Mouse (Mus musculus) hindbrain, embryonic 16.5 days (tissue): ENCODE data around the gene Mtcl1. TPM values are rescaled to one million over a fixed set of nuclear protein-coding genes. Genes with fewer than 3 reads are reported as not detected.

ENCODE experiments used
- ATAC-seq: fragments of 200-750 bp; cut with Nextera tagmentation; 2 replicates; pipeline ENCODE4 v1.8.0; 2017; ENCODE audit warnings: moderate TSS enrichment, moderate library complexity
- H3K27ac ChIP-seq: fragments of 300-500 bp; sonication (generic); 2 replicates; pipeline ENCODE4 v1.5.1; 2014; ENCODE audit warnings: low read depth, mild to moderate bottlenecking, control low read depth, low read length, moderate library complexity
- H3K27me3 ChIP-seq: fragments of 300-500 bp; sonication (generic); replicated peaks from 2 replicates; pipeline ENCODE4 v1.6.1; 2014; ENCODE audit warnings: low read length; ENCODE audit not compliant: control insufficient read depth, insufficient read depth
- H3K36me3 ChIP-seq: fragments of 300-500 bp; sonication (generic); 2 replicates; pipeline ENCODE4 v1.6.1; 2014; ENCODE audit warnings: mild to moderate bottlenecking, low read length, moderate library complexity, mixed read lengths; ENCODE audit not compliant: control insufficient read depth, insufficient read depth
- H3K4me1 ChIP-seq: fragments of 300-500 bp; sonication (generic); 2 replicates; pipeline ENCODE4 v1.6.1; 2014; ENCODE audit warnings: low read depth, low read length; ENCODE audit not compliant: control insufficient read depth, insufficient read depth
- H3K4me2 ChIP-seq: fragments of 300-500 bp; sonication (generic); 2 replicates; pipeline ENCODE4 v1.6.1; 2014; ENCODE audit warnings: mild to moderate bottlenecking, low read length, control low read depth, moderate library complexity
- H3K4me3 ChIP-seq: fragments of 300-500 bp; sonication (generic); 2 replicates; pipeline ENCODE4 v1.5.1; 2014; ENCODE audit warnings: mild to moderate bottlenecking, low read length, control low read depth, moderate library complexity
- H3K9ac ChIP-seq: fragments of 300-500 bp; sonication (generic); 2 replicates; pipeline ENCODE4 v1.6.1; 2014; ENCODE audit warnings: low read depth, mild to moderate bottlenecking, control low read depth, low read length, moderate library complexity
- H3K9me3 ChIP-seq: fragments of 300-500 bp; sonication (generic); 2 replicates; pipeline ENCODE4 v1.6.1; 2014; ENCODE audit warnings: mild to moderate bottlenecking, low read length, moderate library complexity; ENCODE audit not compliant: control insufficient read depth
- WGBS: fragments of 180-500 bp; shearing (Covaris S2); extraction: QIAGEN DNeasy Blood & Tissue Kit; methylation state at CpG from one replicate; pipeline ENCODE4 v1.1.7; 2014; 5-methylcytosine and 5-hydroxymethylcytosine counted together
- polyA plus RNA-seq: library from polyadenylated mRNA; unstranded; fragments of >200 nt; fragmentation: Nextera tagmentation; extraction: Ambion mirVana; gene quantifications from 2 replicates; pipeline ENCODE4 v1.2.1, GENCODE M21; 2015

The Mtcl1 gene
- polyA plus RNA-seq, 1 experiment from 2014 or later = 28.0 TPM

GRCm38 (mm10) chr17:66450526-66451070 lies 1.0 kb upstream of the Mtcl1 start:
- Histone ChIP-seq H3K4me3 (peak overlapping the region; percentile 52), H3K9ac (peak overlapping the region; percentile 73), H3K4me1 (peaks cover 31% of the 10 kb centered on the region), H3K27me3 (no peaks in the 10 kb centered on the region), H3K9me3 (no peaks in the 10 kb centered on the region), H3K4me2 (peak overlapping the region; percentile 92), H3K27ac (peak overlapping the region; percentile 92; the same call in 1 of the 2 replicates), H3K36me3 (no peaks in the 10 kb centered on the region)
- 3% methylated on average over 18 of the region's 18 CpGs for WGBS
- no peak for ATAC-seq

- Histone ChIP-seq H3K4me2 (peak overlapping the region; percentile 92), H3K9ac (peak overlapping the region; percentile 73), H3K9me3 (no peaks in the 10 kb centered on the region), H3K36me3 (no peaks in the 10 kb centered on the region), H3K27ac (peak overlapping the region; percentile 92), H3K4me3 (peak overlapping the region; percentile 52), H3K27me3 (no peaks in the 10 kb centered on the region), H3K4me1 (peaks cover 41% of the 10 kb centered on the region)
- under 1% methylated on average over 99 of the region's 136 CpGs for WGBS
- peak; percentile 0 for ATAC-seq
These were observed 837 bp downstream of the Mtcl1 start for GRCm38 (mm10) chr17:66448421-66449405.

- peak overlapping the region; percentile 52 for H3K4me3 ChIP-seq
- peak overlapping the region; percentile 92 for H3K4me2 ChIP-seq
- no peaks in the 10 kb centered on the region for H3K36me3 ChIP-seq
- peaks cover 44% of the 10 kb centered on the region for H3K4me1 ChIP-seq
- H3K9me3 ChIP-seq = no peaks in the 10 kb centered on the region
- H3K9ac ChIP-seq = peak overlapping the region; percentile 73
- no peaks in the 10 kb centered on the region for H3K27me3 ChIP-seq
- ATAC-seq = no peak
- under 1% methylated on average over 13 of the region's 13 CpGs for WGBS
- peak overlapping the region; percentile 92 for H3K27ac ChIP-seq
These were observed 1.6 kb downstream of the Mtcl1 start for GRCm38 (mm10) chr17:66447978-66448377.

- H3K27me3 ChIP-seq = no peaks in the 10 kb centered on the region
- H3K36me3 ChIP-seq = no peaks in the 10 kb centered on the region
- H3K9me3 ChIP-seq = no peaks in the 10 kb centered on the region
- no peak for ATAC-seq
- peaks cover 44% of the 10 kb centered on the region for H3K4me1 ChIP-seq
- WGBS = 25% methylated on average over 7 of the region's 7 CpGs
- no peak overlapping the region; the same call in 1 of the 2 replicates for H3K27ac ChIP-seq
- peak overlapping the region; percentile 52 for H3K4me3 ChIP-seq
- peak overlapping the region; percentile 64 for H3K9ac ChIP-seq
- H3K4me2 ChIP-seq = peak overlapping the region; percentile 92
These were observed 2.6 kb downstream of the Mtcl1 start for GRCm38 (mm10) chr17:66447007-66447312.

- Histone ChIP-seq H3K4me1 (peaks cover 44% of the 10 kb centered on the region), H3K36me3 (no peaks in the 10 kb centered on the region), H3K9me3 (no peaks in the 10 kb centered on the region), H3K27me3 (no peaks in the 10 kb centered on the region), H3K27ac (peak overlapping the region; percentile 31; the same call in 1 of the 2 replicates), H3K9ac (peak overlapping the region; percentile 64), H3K4me2 (peak overlapping the region; percentile 92), H3K4me3 (peak overlapping the region; percentile 52)
- 18% methylated on average over 7 of the region's 7 CpGs for WGBS
- ATAC-seq = no peak
These were observed 3.1 kb downstream of the Mtcl1 start for GRCm38 (mm10) chr17:66446196-66447006.

GRCm38 (mm10) chr17:66444059-66444700 lies 5.4 kb downstream of the Mtcl1 start:
- Histone ChIP-seq H3K27ac (peak overlapping the region; percentile 63; the same call in 1 of the 2 replicates), H3K9me3 (no peaks in the 10 kb centered on the region), H3K9ac (peak overlapping the region; percentile 32), H3K36me3 (no peaks in the 10 kb centered on the region), H3K4me1 (peaks cover 39% of the 10 kb centered on the region), H3K4me2 (peak overlapping the region; percentile 37), H3K27me3 (no peaks in the 10 kb centered on the region), H3K4me3 (no peak overlapping the region)
- ATAC-seq = peak; percentile 38; the same call in 1 of the 2 replicates
- 21% methylated on average over 9 of the region's 9 CpGs for WGBS

GRCm38 (mm10) chr17:66439888-66440287 lies 9.7 kb downstream of the Mtcl1 start:
- peaks cover 16% of the 10 kb centered on the region for H3K4me1 ChIP-seq
- ATAC-seq = no peak
- no peak overlapping the region for H3K4me3 ChIP-seq
- H3K36me3 ChIP-seq = 0 out of 2 replicates have a peak, but pooled peaks cover 3% of the 10 kb centered on the region
- H3K9ac ChIP-seq = no peak overlapping the region
- H3K4me2 ChIP-seq = no peak overlapping the region
- no peak overlapping the region for H3K27ac ChIP-seq
- H3K9me3 ChIP-seq = no peaks in the 10 kb centered on the region
- H3K27me3 ChIP-seq = no peaks in the 10 kb centered on the region
- WGBS = 78% methylated on average over 8 of the region's 8 CpGs

- Histone ChIP-seq H3K4me2 (no peak overlapping the region), H3K9ac (no peak overlapping the region), H3K36me3 (0 out of 2 replicates have a peak, but pooled peaks cover 3% of the 10 kb centered on the region), H3K4me3 (no peak overlapping the region), H3K27ac (no peak overlapping the region), H3K27me3 (no peaks in the 10 kb centered on the region), H3K4me1 (peaks cover 13% of the 10 kb centered on the region), H3K9me3 (no peaks in the 10 kb centered on the region)
- no peak for ATAC-seq
- WGBS = 28% methylated on average over 11 of the region's 11 CpGs
These were observed 10.3 kb downstream of the Mtcl1 start for GRCm38 (mm10) chr17:66439051-66439753.
